Mouse (Mus musculus) kidney, adult 18-20 months (tissue): ENCODE data around the gene Slf2.
A peak's percentile ranks its signal among the peaks of the same experiment; 100 is the strongest.

Source experiments
- DNase-seq: peaks from one replicate; pipeline ENCODE4 v3.0.0; 2021

Gene Slf2

DNA sequence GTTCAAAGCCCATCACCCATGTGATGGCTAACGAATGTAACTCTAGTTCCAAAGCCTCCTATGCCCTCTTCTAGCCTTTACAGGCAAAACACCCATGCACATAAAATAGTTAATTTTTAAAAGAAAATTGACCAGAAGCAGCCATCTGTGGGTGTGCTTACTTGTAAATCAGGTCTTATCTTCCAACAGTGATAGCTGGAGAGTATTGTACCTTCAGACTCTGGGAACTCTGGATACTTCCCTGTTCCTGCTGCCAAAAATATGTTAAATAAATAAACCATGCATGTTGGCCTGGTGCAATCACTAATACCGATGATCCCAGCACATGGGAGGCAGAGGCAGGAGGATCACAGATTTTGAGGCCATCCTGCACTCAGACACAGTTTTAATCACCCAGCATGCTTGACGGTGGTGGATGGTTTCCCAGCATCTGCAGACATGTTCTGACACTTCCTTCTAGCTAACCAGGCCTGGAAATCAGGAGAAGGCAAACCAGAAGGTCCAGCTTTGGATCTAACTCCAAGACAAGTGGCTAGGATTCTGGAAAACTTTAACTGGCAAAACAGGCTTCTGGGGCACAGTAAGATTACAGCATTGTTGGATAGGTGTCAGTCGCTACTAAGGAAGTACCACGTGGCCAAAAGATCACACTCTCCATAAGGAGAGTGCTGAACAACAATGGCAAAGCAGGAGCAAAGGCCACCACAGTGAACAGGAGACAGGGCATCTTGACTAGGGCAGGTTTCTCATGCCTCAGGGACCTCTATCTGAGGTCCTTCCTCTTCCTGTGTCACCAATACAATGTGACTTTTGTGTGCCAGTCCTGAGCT is 54.4 kb downstream of the Slf2 start:
- DNase-seq, result no peak

DNA sequence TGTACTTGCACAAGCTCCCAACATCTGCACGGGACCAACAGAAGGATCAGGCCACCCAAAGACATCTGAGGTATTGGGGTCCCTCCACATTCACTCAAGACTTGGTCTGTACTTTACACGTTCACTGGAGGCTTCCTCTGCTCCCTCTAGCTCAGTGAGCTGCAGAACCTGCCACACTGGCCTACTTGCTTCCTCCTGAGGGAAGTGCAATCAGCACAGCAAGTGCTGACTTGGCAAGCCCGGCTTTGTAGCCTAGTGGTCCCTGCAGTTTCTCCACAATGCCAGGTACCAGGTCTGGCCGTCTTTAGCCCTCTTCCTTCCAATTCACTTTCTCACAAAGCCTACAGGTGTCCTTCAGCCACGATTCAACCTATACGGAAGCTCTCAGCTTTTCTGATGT is 56.1 kb downstream of the Slf2 start:
- no peak for DNase-seq

DNA sequence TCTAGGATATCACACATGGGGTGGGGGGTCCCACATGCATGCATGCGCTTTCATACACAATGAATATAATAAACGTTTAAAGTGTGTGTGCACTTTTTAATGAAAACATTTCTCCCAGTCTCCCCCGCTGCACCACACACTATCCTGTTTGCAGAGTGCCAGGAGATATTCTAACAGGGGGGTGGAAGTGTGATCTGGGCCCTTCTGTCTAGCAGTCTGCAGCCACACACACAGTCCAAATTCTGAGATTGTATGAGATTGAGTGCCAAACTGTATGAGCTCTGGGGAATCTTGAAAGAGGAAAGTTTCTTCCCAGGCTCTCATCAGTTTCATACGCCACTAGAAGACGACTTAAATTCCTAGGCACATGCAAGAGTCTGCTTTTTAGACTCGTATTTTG is 56.9 kb downstream of the Slf2 start:
- DNase-seq, result no peak

DNA sequence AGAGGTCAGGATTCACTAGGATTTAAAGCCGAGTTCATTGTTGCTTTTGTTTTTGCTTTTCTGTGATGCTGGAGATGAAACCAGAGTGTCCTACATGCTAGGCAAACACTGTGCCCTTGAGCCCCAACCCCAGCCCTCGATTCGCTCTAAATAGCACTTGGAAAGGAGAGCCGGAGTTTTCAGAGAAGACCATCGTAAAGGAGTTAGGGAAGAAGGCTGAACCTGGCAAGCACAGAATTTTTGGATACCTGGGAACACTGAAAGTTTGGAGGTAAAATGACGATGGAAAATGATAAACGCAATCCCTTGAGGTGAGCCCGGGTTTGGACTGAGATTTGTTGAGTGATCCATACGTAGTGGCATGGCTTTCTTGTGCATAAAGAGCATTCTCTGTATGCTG is 57.4 kb downstream of the Slf2 start:
- DNase-seq, result no peak

DNA sequence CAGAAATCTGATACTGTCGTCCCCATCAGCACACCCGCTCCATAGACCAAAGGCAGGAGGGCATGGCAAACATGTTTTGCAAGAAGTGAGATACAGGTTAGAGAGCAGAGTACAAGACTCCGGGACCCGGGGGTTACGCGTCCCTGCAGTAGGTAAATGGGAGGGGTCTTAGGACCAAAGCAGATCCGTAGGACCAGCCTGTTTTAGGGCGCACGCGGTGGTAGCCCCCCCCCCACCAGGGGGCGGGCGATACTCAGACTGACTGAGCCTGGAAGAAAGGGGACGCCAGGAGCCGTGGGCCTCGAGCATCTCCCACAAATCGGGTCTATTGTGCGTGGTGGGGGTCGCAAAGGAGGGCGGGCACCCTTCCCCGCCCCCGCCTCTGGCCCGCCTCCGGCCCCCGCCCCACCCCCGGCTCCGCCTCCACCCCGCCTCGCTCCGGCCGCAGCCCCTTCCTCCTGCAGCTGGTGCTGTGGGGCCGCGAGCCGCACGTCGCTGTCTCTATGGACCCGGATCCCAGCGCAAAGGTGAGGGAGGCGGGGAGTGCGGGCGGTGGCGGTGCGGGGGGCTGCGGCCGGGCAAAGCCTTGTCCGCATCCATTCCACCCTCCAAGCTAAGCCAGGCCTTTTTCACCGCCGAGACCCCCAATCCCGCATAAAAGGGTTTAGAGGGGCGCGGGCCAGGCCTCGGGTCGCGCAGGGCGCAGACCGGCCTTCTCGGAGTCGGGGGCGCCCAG is 58.0 kb downstream of the Slf2 start, which contains the start of gene Sema4g:
Gene Sema4g (plus strand): TSS at position 271 of the 736 bp plus-strand sequence.
- DNase-seq, result peak; percentile 48

DNA sequence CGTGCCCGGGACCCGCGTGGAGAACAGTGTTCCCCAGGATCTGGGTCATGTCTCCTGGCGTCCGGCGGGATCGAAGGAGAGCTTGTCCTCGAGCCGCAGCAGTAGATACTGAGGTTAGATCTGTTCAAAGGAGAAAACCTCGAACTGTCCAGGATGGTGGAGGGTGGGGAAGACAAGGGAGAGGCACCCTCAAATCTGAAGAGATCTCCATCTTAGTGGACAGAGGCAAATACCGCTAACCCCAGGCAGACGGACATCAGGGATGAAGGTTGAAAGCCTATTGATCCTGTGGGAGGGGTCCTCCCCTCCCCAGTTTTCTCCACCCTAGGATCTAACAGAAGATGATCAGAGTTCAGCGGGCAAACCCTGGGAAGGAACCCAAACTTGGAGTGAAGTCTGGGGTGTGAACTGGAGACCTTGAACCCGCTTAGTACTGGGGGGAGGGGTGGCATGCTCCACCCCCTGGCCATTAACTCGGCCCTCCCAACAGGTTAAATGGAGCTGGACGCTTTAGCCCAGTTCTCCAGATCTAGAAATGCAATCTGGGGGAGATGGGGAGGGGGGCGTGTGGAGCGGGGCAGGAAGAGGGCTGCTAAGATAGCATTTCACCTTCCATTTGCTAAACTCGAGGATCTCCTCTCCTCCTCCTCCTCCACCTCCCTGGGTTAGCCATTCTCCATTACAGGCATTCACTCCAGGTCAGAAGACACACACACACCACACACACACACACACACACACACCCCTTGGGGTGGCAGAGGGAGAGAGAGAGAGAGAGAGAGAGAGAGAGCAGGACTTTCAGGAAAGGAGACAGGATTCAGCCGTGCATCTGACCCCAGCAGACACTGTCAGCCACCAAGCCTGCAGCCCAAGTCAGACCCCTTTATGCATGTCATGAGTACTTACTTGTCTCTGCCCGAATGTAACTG is 58.9 kb downstream of the Slf2 start:
- peak; percentile 77 for DNase-seq

DNA sequence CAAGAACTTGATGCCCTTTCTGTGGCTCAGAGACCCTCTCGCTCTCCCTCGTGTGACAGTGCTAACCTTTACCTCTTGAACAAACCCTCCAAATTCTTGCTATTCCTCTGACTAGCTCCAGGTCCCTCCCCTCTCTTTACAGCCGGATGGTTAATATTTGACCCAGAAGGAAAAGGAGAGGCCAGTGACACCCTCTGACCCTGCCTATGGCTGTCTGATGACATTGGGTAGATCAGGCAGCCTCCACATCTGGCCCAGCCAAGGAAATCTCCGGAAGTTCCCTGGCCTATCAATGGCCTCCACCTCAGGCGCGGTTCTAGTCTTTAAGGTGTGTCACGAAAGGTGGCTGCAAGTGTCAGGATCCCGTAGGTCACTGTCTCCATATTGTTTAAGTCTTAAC is 60.1 kb downstream of the Slf2 start:
- DNase-seq, result peak; percentile 29

DNA sequence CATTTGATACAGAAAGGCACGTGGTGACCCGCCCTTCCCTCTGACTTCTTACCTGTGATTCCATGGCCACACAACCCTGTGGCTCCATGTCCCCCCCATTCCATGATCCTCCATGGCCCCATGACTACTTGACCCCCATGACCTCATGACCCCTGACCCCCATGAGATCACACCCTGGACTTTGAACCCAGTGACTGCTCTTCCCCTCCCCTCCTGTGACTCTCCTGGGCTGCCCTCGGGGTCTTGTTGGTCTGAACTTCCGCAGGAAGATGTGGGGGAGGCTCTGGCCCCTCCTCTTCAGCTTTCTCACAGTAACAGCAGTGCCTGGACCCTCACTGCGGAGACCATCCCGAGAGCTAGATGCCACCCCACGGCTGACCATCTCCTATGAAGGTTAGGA is 61.3 kb downstream of the Slf2 start:
- no peak for DNase-seq

DNA sequence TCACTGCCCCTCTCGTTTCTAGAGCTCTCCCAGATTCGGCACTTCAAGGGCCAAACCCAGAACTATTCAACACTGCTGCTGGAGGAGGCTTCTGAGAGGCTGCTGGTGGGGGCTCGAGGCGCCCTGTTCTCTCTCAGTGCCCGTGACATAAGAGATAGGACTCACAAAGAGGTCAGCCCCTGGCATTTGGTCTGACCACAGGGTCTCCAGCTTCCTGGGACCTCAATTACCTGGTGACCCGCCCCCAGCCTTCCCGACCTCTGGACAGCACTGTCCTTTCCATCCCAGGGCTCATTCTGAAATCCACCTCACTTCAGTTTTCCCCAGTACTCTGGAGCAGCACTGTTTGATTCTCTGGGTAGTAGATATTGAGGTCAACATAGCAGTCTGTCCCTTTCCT is 61.8 kb downstream of the Slf2 start:
- DNase-seq, result no peak

DNA sequence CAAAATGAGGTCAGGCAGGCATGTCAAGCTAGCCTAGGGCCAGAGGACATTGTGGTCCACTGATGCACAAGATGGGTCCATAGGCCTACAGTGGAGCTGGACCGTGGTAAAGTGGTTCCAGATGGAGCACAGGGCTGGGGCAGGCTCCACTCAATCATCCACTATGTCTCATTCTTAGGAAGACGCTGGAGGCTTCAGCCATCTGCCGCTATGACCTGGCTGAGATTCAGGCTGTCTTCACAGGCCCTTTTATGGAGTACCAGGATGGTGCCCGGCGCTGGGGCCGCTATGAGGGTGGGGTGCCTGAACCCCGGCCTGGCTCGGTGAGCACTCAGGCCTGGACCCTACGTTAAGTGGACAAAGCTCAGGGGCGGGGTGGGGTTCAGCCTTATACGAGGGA is 66.8 kb downstream of the Slf2 start:
- DNase-seq, result no peak

DNA sequence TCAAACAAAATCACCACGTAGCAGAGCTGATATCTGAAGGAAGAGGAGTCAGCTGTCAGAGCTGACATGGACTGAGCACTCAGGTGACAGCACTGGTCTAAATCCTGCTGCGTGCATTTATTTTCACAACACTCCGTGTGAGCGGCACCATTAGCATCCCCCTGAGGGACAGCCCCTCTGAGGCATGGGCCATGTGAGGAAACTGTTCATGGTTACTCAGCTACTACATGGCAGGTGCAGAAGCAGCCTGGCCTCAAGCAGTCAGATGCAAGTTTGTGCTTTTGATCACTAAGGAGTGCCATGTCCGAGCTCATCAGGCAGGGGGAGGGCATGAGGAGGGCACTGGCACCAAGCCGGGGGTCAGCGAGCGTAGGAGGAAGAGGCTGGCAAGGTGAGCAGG is 68.7 kb downstream of the Slf2 start:
- no peak for DNase-seq

DNA sequence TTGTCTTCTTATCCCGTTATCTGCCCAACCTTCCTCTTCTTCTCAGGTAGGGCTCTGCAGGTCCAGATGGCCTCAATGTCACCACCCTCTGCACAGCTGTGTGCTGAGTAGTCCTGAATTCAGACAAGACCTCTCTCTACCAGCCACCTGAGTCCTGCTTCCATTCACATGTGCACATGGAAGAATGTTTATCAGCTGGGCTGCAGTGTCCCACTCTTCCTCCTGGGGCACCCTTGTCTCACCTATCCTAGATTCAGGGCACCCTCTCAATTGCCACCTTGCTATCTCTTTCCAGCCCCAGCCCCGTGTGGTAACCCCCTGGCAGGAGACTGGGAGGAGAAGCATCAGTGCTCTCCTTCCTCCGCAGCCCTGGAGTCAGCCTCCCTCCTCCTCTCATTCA is 71.3 kb downstream of the Slf2 start:
- DNase-seq, result no peak

DNA sequence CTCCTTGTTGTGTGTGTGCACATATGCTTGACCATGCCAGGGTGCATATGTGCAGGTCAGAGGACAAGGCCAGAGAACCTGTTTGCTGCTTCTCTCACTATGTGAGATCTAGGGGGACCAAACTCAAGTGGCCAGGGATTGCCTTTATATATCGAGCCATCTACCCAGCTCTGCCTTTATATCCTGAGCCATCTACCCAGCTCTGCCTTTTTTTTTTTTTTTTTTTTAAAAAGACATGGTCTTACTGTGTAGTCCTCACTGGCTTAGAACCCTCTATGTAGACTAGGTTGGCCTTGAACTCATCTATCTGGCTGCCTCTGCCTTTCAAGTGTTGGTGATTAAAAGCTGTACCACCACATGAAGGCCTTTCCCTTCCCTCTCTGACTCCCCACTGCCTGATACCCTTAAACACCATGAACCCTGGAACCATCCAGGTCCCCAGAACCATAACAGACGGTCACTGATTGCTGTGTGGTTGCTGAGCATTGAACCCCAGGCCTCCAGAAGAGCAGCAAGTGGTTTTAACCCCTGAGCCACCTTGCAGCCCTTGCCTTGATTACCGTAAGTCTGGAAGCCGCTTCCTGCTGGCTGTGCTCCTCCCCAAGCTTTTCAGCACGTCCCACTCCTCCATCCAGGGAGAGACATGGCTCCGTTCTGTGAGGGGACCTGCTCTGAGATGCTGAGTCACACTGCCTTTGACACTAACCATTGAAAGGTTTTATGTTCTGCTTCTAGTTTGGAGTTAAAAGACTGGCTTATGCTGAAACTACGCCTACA is 73.0 kb downstream of the Slf2 start:
- DNase-seq, result no peak

DNA sequence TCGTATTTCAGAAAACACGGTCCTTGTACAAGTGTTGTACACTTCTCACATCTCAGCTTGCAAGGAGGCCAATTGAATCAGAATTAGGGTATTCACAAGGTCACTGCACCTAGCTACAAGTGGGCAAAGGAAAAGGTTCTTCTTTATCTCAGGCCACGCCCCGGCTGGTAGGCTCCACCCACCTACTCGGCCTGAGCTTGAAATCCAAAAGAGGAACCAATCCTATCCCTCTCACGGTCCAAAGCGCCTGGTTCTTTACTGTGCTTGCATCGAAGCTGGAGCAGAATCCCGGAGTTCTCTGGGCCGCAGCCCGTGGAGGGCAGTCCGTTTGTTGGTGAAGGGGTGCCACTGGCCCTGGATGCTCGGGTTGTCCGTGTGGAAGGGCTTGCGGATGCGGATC is 74.5 kb downstream of the Slf2 start, which contains the start of gene Twnk:
Gene Twnk (plus strand): TSS at position 220 of the 400 bp plus-strand sequence.
- peak; percentile 80 for DNase-seq

DNA sequence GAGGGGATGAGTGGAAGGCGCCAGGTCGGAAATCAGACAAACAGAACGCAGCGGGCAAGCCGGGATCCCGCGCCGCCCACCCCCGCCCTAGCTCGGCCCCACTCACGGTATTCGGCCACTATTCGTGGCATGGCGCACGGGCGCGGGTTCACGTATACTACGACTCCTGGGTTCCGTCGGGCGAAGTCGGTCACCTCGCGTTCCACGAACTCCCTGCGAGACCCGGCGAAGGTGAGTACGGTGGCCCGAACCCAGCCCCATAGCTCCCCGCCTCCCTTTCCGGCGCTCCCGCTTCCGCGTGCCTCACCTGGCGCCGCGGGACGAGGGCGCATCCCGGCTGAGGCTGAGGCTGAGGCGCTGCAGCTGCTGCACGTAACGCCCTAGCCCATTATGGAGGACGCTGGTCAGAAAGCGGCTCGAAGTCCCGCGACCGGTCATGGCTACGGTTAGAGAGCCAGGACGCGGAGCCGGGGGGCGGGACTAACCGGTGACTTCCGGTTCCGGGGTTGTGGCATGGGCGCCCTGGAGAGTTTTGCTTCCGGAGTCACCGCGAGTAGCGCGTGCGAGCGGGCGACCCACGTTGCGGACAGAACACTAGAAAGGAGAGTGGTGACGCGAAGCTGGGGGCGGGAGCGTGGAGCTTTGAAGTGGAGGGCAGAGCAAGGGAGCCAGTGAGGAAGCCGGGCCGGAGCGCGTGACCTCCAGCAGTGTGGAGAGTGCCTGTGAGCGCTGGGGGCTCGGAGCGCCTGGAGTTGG is 75.2 kb downstream of the Slf2 start, which contains the start of gene Mrpl43:
Gene Mrpl43 (minus strand): TSS at position 486 of the 756 bp plus-strand sequence.
- DNase-seq, result peak; percentile 98

DNA sequence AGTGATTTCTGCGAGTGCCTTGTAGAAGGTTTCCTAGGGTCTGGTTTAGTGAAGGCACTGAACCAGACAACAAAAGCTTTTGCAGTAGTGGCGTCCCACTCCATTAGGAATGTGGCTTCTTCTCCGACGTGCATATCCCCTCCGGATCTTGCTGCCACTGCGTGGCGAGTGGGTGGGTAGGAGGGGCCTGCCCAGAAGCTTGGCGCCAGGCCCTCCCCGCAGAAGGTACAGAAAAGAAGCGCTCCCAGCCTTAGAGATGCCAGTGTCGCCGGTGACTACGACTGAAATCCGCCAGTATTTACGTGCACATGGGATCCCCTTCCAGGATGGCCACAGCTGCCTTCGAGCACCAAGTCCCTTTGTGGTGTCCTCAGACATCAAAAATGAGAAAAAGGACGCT is 76.1 kb downstream of the Slf2 start:
- DNase-seq, result no peak

DNA sequence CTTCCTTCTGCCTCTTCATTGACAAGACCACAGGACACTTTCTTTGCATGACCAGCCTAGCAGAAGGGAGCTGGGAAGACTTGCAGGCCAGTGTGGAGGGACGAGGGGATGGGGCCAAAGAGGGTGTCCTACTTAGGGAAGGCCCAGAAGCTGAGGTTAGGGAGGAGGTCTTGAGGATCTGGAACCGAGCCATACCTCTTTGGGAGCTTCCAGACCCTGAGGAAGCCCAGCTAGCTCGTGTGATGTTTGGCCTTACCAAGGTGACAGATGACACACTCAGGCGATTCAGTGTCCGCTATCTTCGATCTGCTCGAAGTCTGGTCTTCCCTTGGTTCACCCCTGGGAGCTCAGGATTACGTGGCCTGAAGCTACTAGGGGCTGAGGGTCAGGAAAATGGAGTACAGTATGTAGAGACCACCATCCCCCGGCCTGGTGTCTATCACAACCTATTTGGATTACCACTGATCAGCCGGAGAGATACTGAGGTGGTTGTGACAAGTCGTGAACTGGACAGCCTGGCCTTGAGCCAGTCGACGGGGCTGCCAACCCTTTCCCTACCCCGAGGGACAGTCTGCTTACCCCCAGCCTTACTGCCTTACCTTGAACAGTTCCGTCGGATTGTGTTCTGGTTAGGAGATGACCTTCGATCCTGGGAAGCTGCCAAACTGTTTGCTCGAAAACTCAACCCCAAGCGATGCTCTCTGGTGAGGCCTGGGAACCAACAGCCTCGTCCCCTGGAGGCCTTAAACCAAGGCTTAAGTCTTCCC is 76.7 kb downstream of the Slf2 start:
- peak; percentile 74 for DNase-seq

DNA sequence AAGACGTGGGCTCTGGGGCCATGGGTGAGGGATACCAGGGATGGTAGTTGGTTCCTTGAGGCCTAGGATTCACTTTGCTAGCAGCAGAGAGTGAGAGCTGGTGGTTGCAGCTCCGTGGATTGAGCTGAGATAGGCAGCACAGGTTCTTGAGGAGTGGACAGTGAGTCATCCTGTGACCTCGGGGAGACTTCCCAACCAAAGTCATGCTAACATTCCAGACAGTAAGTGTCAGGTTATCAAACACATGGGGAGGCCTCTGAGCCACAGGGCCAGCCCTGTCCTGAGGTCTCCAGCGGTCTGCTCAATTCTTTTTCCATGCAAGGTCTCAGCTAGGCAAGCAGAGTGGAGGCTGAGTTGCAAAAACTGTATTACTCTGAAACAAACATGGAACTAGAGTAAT is 79.7 kb downstream of the Slf2 start:
- no peak for DNase-seq

DNA sequence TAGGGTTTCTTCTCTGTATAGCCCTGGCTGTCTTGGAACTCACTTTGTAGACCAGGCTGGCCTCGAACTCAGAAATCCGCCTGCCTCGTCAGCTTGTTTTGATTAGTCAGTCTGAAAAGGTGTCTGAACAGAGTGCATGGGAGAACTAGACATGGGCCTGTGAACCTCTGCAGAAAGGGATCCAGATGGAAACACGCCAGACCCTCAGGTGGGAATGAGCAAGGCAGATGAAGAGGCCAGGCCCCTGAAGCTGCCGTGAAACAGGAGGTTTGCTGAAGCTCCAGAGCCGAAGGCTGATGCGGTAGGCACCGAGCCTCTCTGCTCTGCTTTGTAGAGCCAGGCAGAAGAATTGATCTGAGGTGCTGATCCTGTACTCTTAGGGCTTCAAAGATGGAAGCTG is 81.3 kb downstream of the Slf2 start:
- DNase-seq, result no peak

DNA sequence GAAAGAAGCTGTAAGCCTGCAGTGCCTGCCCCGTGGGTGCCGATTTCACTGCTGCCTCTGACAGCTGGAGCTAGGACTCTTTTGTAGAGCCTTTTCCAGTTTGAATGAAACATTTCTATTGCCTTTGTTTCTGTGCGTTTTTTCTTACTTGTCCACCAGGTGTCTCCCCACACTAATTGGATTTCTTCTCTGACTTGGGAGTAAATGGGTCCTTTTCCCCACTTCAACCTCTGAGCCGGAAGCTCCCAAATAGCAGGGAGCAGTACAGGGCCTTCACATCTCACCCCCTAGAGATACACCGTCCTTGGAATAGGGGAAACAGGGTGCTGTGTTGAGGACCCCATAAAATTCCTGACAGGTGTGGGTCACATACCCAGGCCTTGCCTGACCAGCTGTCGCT is 81.7 kb downstream of the Slf2 start:
- peak; percentile 45 for DNase-seq
